Comparison of ENCODE assay signal across 21 mouse cellular contexts in the genomic region with DNA sequence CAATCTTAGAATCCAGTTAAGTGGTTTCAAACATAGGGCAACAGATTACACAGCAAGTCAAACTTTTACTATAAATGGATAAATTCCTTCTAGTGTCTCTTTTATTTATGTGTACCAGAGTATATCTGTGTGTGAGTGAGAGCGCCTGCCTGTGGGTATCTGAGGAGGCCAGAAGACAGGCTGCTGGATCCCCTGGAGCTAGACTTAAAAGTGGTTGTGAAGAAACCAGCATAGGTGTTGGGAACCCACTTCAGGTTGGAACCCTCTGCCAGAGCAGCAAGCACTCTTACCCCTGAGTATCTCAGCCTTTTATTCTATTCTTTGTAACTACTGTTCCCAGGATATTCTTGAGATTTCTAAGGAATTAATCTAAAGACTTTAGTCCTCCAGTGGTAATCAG.
"Had no signal": no experiment of that assay in that cellular context is flagged by ENCODE, and none has a peak within 500 bp of the region (broad histone marks: within the 10 kb centered on the region; RNA-seq: fewer than 3 reads in every experiment).

No protein-coding gene starts in this region.

- H3K9ac ChIP-seq: liver, postnatal 0 days; lung, embryonic 15.5 days; midbrain, embryonic 12.5 days; neural tube, embryonic 13.5 days; neural tube, embryonic 15.5 days had no signal

- DNase-seq: liver, postnatal 0 days; lung, adult 2 months; lung, postnatal 14 days; lung, postnatal 36 days; midbrain, embryonic 14.5 days; retina, postnatal 1 day; right cerebral cortex, adult 18-20 months; right cerebral cortex, postnatal 25 days; right cerebral cortex, postnatal 4 days; spleen, adult 18-20 months; thymus, adult 18-20 months; thymus, postnatal 14 days; thymus, postnatal 36 days had no signal

- H3K9me3 ChIP-seq: lung, embryonic 15.5 days; midbrain, embryonic 10.5 days; midbrain, embryonic 12.5 days; neural tube, embryonic 13.5 days; neural tube, embryonic 15.5 days had no signal

- ATAC-seq: liver, postnatal 0 days; lung, postnatal 0 days; midbrain, embryonic 16.5 days had no signal

- H3K27me3 ChIP-seq: lung, embryonic 15.5 days; midbrain, embryonic 12.5 days; neural tube, embryonic 13.5 days; neural tube, embryonic 15.5 days had no signal

- H3K27ac ChIP-seq: lung, embryonic 15.5 days; midbrain, embryonic 10.5 days; midbrain, embryonic 12.5 days; neural tube, embryonic 13.5 days; neural tube, embryonic 15.5 days had no signal

- H3K36me3 ChIP-seq: lung, embryonic 15.5 days; midbrain, embryonic 12.5 days; neural tube, embryonic 13.5 days; neural tube, embryonic 15.5 days had no signal

- H3K4me3 ChIP-seq: lung, embryonic 15.5 days; midbrain, embryonic 10.5 days; midbrain, embryonic 12.5 days; myocyte; neural tube, embryonic 13.5 days; neural tube, embryonic 15.5 days had no signal

- H3K4me2 ChIP-seq: lung, embryonic 15.5 days; midbrain, embryonic 12.5 days; neural tube, embryonic 13.5 days; neural tube, embryonic 15.5 days had no signal
